Mouse (Mus musculus): Measurements from ENCODE around the gene Dctpp1.
"Not testable (repeated sequence)": the region's sequence is repeated elsewhere in the genome, so short reads cannot be mapped to it uniquely, and the experiment has no call there.

Gene Dctpp1

GRCm38 (mm10) chr7:127270256-127270655 is 9.7 kb upstream of the Dctpp1 start:
- no peak for DNase-seq (ENCODE audit: low spot score)

- DNase-seq (ENCODE audit: low spot score): no peak
Measured at GRCm38 (mm10) chr7:127263526-127263925, 3.0 kb upstream of the Dctpp1 start.

GRCm38 (mm10) chr7:127262218-127262961 is 1.9 kb upstream of the Dctpp1 start:
- no peak for DNase-seq (ENCODE audit: low spot score)

GRCm38 (mm10) chr7:127259186-127259905 is 1.2 kb downstream of the Dctpp1 start:
- no peak for DNase-seq (ENCODE audit: low spot score)

- DNase-seq (ENCODE audit: low spot score): no peak
Measured at GRCm38 (mm10) chr7:127256518-127256917, 4.0 kb downstream of the Dctpp1 start.

GRCm38 (mm10) chr7:127255965-127256364 is 4.5 kb downstream of the Dctpp1 start:
- DNase-seq (ENCODE audit: low spot score): no peak

- no peak for DNase-seq (ENCODE audit: low spot score)
Measured at GRCm38 (mm10) chr7:127255008-127255407, 5.5 kb downstream of the Dctpp1 start.

GRCm38 (mm10) chr7:127253821-127254769 is 6.4 kb downstream of the Dctpp1 start:
- DNase-seq (ENCODE audit: low spot score): peak; percentile 94

GRCm38 (mm10) chr7:127253341-127253740 is 7.2 kb downstream of the Dctpp1 start:
- DNase-seq (ENCODE audit: low spot score): no peak

- DNase-seq (ENCODE audit: low spot score): no peak
Measured at GRCm38 (mm10) chr7:127252414-127252813, 8.1 kb downstream of the Dctpp1 start.

GRCm38 (mm10) chr7:127250511-127250910 is 10.0 kb downstream of the Dctpp1 start:
- not testable (repeated sequence) for DNase-seq (ENCODE audit: low spot score)

GRCm38 (mm10) chr7:127244658-127245510 is 15.6 kb downstream of the Dctpp1 start:
- DNase-seq (ENCODE audit: low spot score): no peak

- DNase-seq (ENCODE audit: low spot score): peak; percentile 95
Measured at GRCm38 (mm10) chr7:127243870-127244657, 16.4 kb downstream of the Dctpp1 start, which contains the start of gene Zfp771. Gene Zfp771, plus strand, starts transcription at chr7:127244274.

- no peak for DNase-seq (ENCODE audit: low spot score)
Measured at GRCm38 (mm10) chr7:127243361-127243867, 17.1 kb downstream of the Dctpp1 start.

- no peak for DNase-seq (ENCODE audit: low spot score)
Measured at GRCm38 (mm10) chr7:127234777-127235176, 25.7 kb downstream of the Dctpp1 start.

GRCm38 (mm10) chr7:127233765-127234164 is 26.7 kb downstream of the Dctpp1 start:
- no peak for DNase-seq (ENCODE audit: low spot score)

- no peak for DNase-seq (ENCODE audit: low spot score)
Measured at GRCm38 (mm10) chr7:127233368-127233749, 27.1 kb downstream of the Dctpp1 start.

- DNase-seq (ENCODE audit: low spot score): peak; percentile 92
Measured at GRCm38 (mm10) chr7:127232622-127233367, 27.7 kb downstream of the Dctpp1 start, which contains the start of the genes Zfp553 and Sept1. Gene Zfp553, plus strand, starts transcription at chr7:127233061. Gene Sept1, minus strand, starts transcription at chr7:127233130.
